Mouse (Mus musculus) C2C12 (cell line): Measurements from ENCODE around the gene Adpgk. TPM values are rescaled to one million over a fixed set of nuclear protein-coding genes. Genes with fewer than 3 reads are reported as not detected.

ENCODE experiments used
- H3K27me3 ChIP-seq: one replicate; pipeline ENCODE4 v1.6.1; 2011; ENCODE audit not compliant: control insufficient read depth, insufficient read depth, insufficient read length
- H3K36me3 ChIP-seq: one replicate; pipeline ENCODE4 v1.6.1; 2011; ENCODE audit not compliant: control insufficient read depth, insufficient read depth
- H3K4me3 ChIP-seq: one replicate; pipeline ENCODE4 v1.5.1; 2011; ENCODE audit warnings: mild to moderate bottlenecking, control low read depth; ENCODE audit not compliant: poor library complexity, insufficient read depth, severe bottlenecking
- H3K79me2 ChIP-seq: one replicate; pipeline ENCODE4 v1.6.1; 2011; ENCODE audit not compliant: control insufficient read depth, insufficient read depth
- H3K79me3 ChIP-seq: one replicate; pipeline ENCODE4 v1.6.1; 2011; ENCODE audit warnings: low read depth, control low read depth
- H3ac ChIP-seq: one replicate; pipeline ENCODE3; 2011; ENCODE audit warnings: low read depth; ENCODE audit not compliant: control insufficient read depth, insufficient read length
- CEBPB ChIP-seq: IDR thresholded peaks from one replicate; pipeline ENCODE4 v1.6.1; 2011; ENCODE audit warnings: low read depth, mild to moderate bottlenecking, control low read depth, moderate library complexity
- CTCF ChIP-seq: IDR thresholded peaks from one replicate; pipeline ENCODE4 v1.5.1; 2011; ENCODE audit not compliant: control insufficient read depth, insufficient read depth, insufficient read length
- FOSL1 ChIP-seq: IDR thresholded peaks from one replicate; pipeline ENCODE4 v1.8.0; 2011; ENCODE audit warnings: mild to moderate bottlenecking, low read length; ENCODE audit not compliant: poor library complexity, insufficient read depth, severe bottlenecking
- MAX ChIP-seq: IDR thresholded peaks from one replicate; pipeline ENCODE4 v1.6.1; 2011; ENCODE audit warnings: mild to moderate bottlenecking, control low read depth
- MYOD1 ChIP-seq: IDR thresholded peaks from one replicate; pipeline ENCODE4 v1.6.1; 2011; ENCODE audit warnings: low read depth; ENCODE audit not compliant: control insufficient read depth, insufficient read length
- MYOG ChIP-seq: IDR thresholded peaks from one replicate; pipeline ENCODE4 v1.6.1; 2011; ENCODE audit not compliant: control insufficient read depth, insufficient read length; ENCODE audit errors: extremely low read depth
- USF1 ChIP-seq: IDR thresholded peaks from one replicate; pipeline ENCODE4 v1.6.1; 2011; ENCODE audit warnings: low read depth, mild to moderate bottlenecking, control low read depth, moderate library complexity
- polyA plus RNA-seq: library from polyadenylated mRNA; unstranded; fragments of >200 nt; fragmentation: generic; extraction: Trizol; gene quantifications from one replicate; pipeline ENCODE4 v1.2.1, GENCODE M21; 2012; ENCODE audit warnings: missing spikeins

Gene Adpgk
- polyA plus RNA-seq, 1 experiment = 28.7 TPM

- H3K79me3 ChIP-seq = no peaks in the 10 kb centered on the region
- TF ChIP-seq CEBPB = no peak
- TF ChIP-seq USF1 = no peak
- no peak for TF ChIP-seq CTCF
- no peak for TF ChIP-seq FOSL1
- no peak for TF ChIP-seq MYOD1
- TF ChIP-seq MYOG = no peak
- TF ChIP-seq MAX = no peak
Measured at GRCm38 (mm10) chr9:59369646-59370045, 78.3 kb downstream of the Adpgk start.

More at GRCm38 (mm10) chr9:59369646-59370045, 78.3 kb downstream of the Adpgk start:
- Histone ChIP-seq H3K79me2 (no peaks in the 10 kb centered on the region), H3K4me3 (no peak overlapping the region), H3K27me3 (no peaks in the 10 kb centered on the region), H3K36me3 (no peaks in the 10 kb centered on the region), H3ac (no peak overlapping the region)

Other genes starting within 250 kb of the Adpgk start
- 1.7 TPM for gene Bbs4, start 62.0 kb downstream of the Adpgk start, polyA plus RNA-seq
- gene Arih1, start 195.1 kb downstream of the Adpgk start, polyA plus RNA-seq = 25.4 TPM
- 83.6 TPM for gene Hexa, start 248.0 kb downstream of the Adpgk start, polyA plus RNA-seq
- 0.35 TPM for gene Tmem202, start 248.3 kb downstream of the Adpgk start, polyA plus RNA-seq